Mouse (Mus musculus) lung, embryonic 14.5 days (tissue): ENCODE measurements around the gene Dnal4. TPM values are rescaled to one million over a fixed set of nuclear protein-coding genes. Genes with fewer than 3 reads are reported as not detected.
A peak's percentile ranks its signal among the peaks of the same experiment; 100 is the strongest.

Experiments used
- ATAC-seq: fragments of 200-750 bp; cut with Nextera tagmentation; 2 replicates; pipeline ENCODE4 v1.8.0; 2017; ENCODE audit warnings: mild to moderate bottlenecking, moderate TSS enrichment, moderate library complexity; ENCODE audit not compliant: insufficient read depth
- DNase-seq: peaks from one replicate; pipeline ENCODE4 v3.0.0-alpha.2; 2015
- H3K27ac ChIP-seq: fragments of 300-500 bp; sonication (generic); 2 replicates; pipeline ENCODE4 v1.5.1; 2014; ENCODE audit warnings: low read depth, mild to moderate bottlenecking, moderate library complexity
- H3K27me3 ChIP-seq: fragments of 300-500 bp; sonication (generic); 2 replicates; pipeline ENCODE4 v1.6.1; 2014; ENCODE audit warnings: low read length, control low read depth; ENCODE audit not compliant: insufficient read depth
- H3K36me3 ChIP-seq: fragments of 300-500 bp; sonication (generic); 2 replicates; pipeline ENCODE4 v1.6.1; 2014; ENCODE audit warnings: control low read depth; ENCODE audit not compliant: insufficient read depth
- H3K4me1 ChIP-seq: fragments of 300-500 bp; sonication (generic); 2 replicates; pipeline ENCODE4 v1.6.1; 2014; ENCODE audit warnings: antibody characterized with exemption, control low read depth; ENCODE audit not compliant: insufficient read depth
- H3K4me2 ChIP-seq: fragments of 300-500 bp; sonication (generic); 2 replicates; pipeline ENCODE4 v1.6.1; 2014; ENCODE audit warnings: mild to moderate bottlenecking
- H3K4me3 ChIP-seq: fragments of 300-500 bp; sonication (generic); 2 replicates; pipeline ENCODE4 v1.5.1; 2014; ENCODE audit warnings: low read depth, low read length
- H3K9ac ChIP-seq: fragments of 300-500 bp; sonication (generic); 2 replicates; pipeline ENCODE4 v1.6.1; 2014
- H3K9me3 ChIP-seq: fragments of 300-500 bp; sonication (generic); 2 replicates; pipeline ENCODE4 v1.6.1; 2016; ENCODE audit warnings: low read depth, low read length, control low read depth
- CTCF ChIP-seq: IDR thresholded peaks from 2 replicates; pipeline ENCODE4 v1.5.1; 2016; ENCODE audit warnings: antibody characterized with exemption, low read depth
- WGBS: fragments of 180-500 bp; shearing (Covaris S2); extraction: QIAGEN DNeasy Blood & Tissue Kit; methylation state at CpG from one replicate; pipeline ENCODE4 v1.1.7; 2014; 5-methylcytosine and 5-hydroxymethylcytosine counted together
- polyA plus RNA-seq: library from polyadenylated mRNA; unstranded; fragments of >200 nt; fragmentation: Nextera tagmentation; extraction: Ambion mirVana; gene quantifications from 2 replicates; pipeline ENCODE4 v1.2.1, GENCODE M21; 2014

Dnal4 gene
- polyA plus RNA-seq, 1 experiment from 2014 or later = 61.0 TPM

DNA sequence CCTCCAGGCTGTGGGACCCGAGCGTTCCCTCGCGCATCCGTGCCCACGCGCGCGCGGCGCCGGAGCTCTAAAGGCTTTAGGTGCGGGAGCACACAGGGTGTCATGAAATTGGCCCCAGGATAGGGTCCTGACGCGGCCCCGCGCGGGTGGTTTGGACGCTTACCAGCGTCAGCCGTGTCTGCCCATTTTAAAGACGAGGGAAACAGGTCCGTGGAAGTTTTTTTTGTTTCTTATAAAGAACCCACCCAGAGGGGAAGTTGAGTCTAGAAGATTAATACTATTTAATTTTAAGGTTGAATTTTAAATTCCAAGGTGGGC, 35.0 kb downstream of the Dnal4 start:
- TF ChIP-seq CTCF = no peak
- ATAC-seq (no peak), DNase-seq (no peak)
- peaks cover 21% of the 10 kb centered on the region for H3K36me3 ChIP-seq
- H3K27ac ChIP-seq = peak overlapping the region; percentile 64; the same call in 1 of the 2 replicates
- H3K9ac ChIP-seq = peak overlapping the region; percentile 90
- H3K27me3 ChIP-seq = no peaks in the 10 kb centered on the region
- peak overlapping the region; percentile 98 for H3K4me3 ChIP-seq
- peaks cover 11% of the 10 kb centered on the region for H3K4me1 ChIP-seq
- peak overlapping the region; percentile 75 for H3K4me2 ChIP-seq
- under 1% methylated on average over 23 of the region's 23 CpGs for whole genome bisulfite sequencing
- H3K9me3 ChIP-seq = no peaks in the 10 kb centered on the region

DNA sequence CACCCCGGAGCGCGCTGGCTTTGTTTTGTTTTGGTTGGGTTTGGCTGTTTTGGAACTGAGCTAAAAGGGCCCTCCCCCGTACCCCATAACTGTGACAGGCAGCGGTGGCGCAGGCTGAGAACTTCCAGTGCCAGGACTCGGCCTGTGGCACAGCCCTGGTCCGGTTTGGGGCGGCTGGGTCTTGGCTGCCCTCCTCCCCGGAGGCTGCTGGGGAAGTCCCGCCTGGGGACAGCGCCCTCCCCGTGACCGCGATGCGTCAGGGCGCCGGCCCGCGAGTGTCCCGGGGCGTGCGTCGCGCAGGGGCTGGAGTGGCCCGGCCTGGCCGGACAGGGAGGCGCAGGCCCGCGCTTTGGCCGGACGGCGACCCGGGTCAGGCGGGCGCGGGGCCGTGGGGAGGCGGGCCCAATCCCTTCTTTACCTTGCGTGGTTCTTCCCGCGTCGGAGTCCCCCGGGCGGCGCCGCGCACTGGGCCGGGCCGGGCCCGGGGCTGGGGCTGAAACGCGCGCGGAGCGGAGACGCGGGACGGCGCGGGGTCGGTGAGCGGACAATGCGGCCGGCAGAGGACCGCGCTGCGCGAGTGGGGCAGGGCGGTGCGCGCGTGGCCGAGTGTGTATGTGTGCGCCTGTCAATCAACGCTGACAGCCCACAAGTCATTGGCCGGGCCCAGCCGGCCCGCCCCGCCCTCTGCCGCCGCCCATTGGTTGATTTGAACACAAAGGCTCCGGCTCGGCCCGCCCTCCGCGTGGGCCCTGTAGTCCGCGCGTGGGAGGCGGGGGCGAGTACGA, 35.5 kb downstream of the Dnal4 start, which contains the start of gene Sun2:
Gene Sun2 (minus strand): TSS at position 616 of the 785 bp plus-strand sequence.
- no peak for TF ChIP-seq CTCF
- Histone ChIP-seq H3K9ac (peak within 1 kb of the TSS; percentile 90), H3K4me2 (peak within 1 kb of the TSS; percentile 75), H3K27me3 (no peaks in the 10 kb centered on the region), H3K4me1 (peaks cover 11% of the 10 kb centered on the region), H3K4me3 (peak within 1 kb of the TSS; percentile 98), H3K27ac (peak within 1 kb of the TSS; percentile 64), H3K36me3 (peaks cover 26% of the 10 kb centered on the region), H3K9me3 (no peaks in the 10 kb centered on the region)
- peak; percentile 92 for DNase-seq
- ATAC-seq = peak; percentile 93
- under 1% methylated on average over 93 of the region's 93 CpGs for WGBS

DNA sequence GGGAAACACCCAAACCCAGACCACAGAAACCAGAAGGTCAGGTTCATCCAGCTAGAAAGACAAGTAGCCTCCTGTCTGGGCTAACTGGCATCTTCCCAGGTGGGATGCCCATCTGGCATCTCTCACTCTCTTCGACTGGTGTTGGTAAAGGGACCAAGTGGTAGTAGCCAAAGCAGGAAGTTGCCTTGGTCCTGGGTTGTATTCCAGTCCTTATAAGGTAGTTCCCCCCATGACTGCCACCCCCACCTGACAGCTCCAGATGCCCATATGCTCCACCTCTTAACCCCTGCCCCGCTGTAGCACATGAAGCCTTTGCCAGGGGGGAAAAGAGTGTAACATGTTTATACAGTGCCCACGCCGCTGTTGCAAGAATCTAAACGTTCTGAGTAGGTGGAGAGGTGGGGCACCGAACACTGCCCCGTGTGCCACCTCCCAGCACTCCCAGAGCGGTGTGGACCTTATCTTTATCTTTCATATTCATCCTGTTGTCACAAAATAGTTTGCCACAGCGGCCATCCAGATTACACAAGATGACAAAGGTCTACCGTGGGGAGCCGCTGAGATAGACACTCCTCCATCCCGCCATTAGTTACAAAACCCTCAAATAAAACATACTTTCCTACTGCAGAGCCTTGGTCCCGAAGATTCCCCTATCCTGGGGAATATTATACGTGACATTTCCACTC, 36.3 kb downstream of the Dnal4 start:
- Histone ChIP-seq H3K9ac (peak overlapping the region; percentile 90), H3K36me3 (peaks cover 34% of the 10 kb centered on the region), H3K4me1 (peaks cover 11% of the 10 kb centered on the region), H3K4me2 (peak overlapping the region; percentile 75), H3K4me3 (peak overlapping the region; percentile 98), H3K27ac (peak overlapping the region; percentile 64), H3K27me3 (no peaks in the 10 kb centered on the region), H3K9me3 (no peaks in the 10 kb centered on the region)
- no peak for TF ChIP-seq CTCF
- WGBS = 10% methylated on average over 14 of the region's 14 CpGs
- DNase-seq = peak; percentile 23
- ATAC-seq = no peak

DNA sequence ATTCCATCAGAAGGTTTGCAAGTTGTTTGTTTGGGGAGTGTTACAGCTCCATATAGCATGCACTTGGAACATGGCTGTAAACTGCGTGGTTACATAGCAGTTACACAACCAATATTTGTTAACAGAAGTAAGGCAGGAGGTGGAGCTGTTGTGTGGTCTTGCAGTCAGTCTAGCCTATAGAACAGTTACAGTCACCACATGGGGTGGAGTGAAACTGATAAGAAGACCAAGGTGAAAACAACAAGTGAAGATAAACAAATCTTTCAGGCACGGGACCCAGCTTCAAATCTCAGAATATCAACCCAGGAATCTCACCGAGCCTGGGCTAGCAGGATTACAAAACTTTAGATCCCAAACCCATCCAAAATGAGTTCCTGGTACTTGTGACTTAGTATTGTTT, 36.9 kb downstream of the Dnal4 start:
- ATAC-seq (no peak), DNase-seq (no peak)
- Histone ChIP-seq H3K4me1 (peaks cover 11% of the 10 kb centered on the region), H3K4me3 (peak overlapping the region; percentile 98), H3K27ac (no peak overlapping the region), H3K36me3 (peaks cover 37% of the 10 kb centered on the region), H3K4me2 (peak overlapping the region; percentile 75), H3K27me3 (no peaks in the 10 kb centered on the region), H3K9me3 (no peaks in the 10 kb centered on the region), H3K9ac (peak overlapping the region; percentile 90; the same call in 1 of the 2 replicates)
- 53% methylated on average over 3 of the region's 3 CpGs for WGBS
- TF ChIP-seq CTCF = no peak

DNA sequence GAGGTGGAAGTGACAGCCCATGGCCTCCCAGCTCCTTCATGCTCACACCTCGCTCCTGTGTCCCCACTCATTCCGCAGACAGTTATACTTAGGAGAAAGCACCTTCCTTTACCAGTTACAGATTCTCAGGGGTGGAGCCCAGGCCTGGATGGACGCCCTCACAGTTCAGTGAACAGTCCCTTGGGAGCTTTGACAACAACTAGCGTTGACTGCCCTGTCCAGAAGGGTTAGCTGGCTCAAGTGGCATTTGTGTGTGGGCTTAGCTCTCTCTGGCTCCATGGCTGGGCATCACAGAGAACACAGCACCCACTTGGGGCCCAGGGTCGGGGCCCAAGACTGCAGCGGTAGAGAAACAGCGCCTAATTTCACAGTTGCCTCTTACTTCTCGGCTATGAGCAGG, 43.3 kb downstream of the Dnal4 start:
- Histone ChIP-seq H3K9ac (no peak overlapping the region), H3K27me3 (no peaks in the 10 kb centered on the region), H3K36me3 (peaks cover 82% of the 10 kb centered on the region), H3K27ac (no peak overlapping the region), H3K4me2 (no peak overlapping the region), H3K4me1 (no peaks in the 10 kb centered on the region), H3K9me3 (no peaks in the 10 kb centered on the region), H3K4me3 (no peak overlapping the region)
- no peak for TF ChIP-seq CTCF
- WGBS = 79% methylated on average over 8 of the region's 8 CpGs
- DNase-seq = no peak
- ATAC-seq = no peak

DNA sequence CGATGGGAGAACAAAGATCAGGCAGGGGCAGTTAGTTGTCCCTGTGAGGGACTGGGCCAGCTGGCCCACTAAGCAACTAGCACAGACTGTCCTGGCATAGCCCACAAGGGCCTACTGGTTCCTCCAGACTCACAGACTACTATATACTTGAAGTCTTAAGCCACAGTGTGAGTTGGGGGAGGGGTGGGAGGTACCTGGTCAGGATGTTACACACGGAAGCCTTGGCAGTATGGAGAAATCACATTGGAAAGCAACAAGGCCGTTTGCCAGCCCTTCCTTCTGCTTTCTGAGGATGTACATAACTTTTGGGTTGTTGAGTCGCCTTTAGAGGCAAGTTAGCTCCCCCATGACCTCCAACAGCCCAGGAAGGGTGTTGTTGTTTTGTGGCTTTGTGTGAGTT, 44.0 kb downstream of the Dnal4 start:
- Histone ChIP-seq H3K9me3 (no peaks in the 10 kb centered on the region), H3K4me1 (no peaks in the 10 kb centered on the region), H3K27ac (no peak overlapping the region), H3K4me2 (no peak overlapping the region), H3K9ac (no peak overlapping the region), H3K4me3 (no peak overlapping the region), H3K36me3 (peaks cover 82% of the 10 kb centered on the region), H3K27me3 (no peaks in the 10 kb centered on the region)
- no peak for TF ChIP-seq CTCF
- ATAC-seq (no peak), DNase-seq (no peak)
- 68% methylated on average over 4 of the region's 4 CpGs for WGBS

DNA sequence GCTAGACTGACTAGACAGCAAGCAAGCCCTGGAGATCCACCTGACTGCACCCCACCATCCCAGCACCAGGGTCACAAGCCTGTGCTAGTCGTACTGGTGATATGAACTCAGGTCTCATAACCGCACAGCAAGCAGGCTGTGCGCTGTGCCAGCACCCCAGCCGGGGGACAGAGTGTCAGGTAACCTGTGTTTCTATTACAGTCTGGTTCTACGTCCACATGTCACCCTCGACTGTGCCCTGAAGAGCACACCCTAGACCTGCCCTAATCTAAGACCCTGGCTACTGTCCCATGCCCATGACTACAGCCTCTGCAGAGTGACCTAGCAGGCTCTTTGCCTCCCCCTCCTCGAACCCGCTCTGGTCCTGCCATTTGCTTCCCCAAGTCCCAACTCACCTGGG, 44.5 kb downstream of the Dnal4 start:
- no peak overlapping the region for H3K27ac ChIP-seq
- H3K9ac ChIP-seq = no peak overlapping the region
- ATAC-seq (no peak), DNase-seq (no peak)
- H3K4me3 ChIP-seq = no peak overlapping the region
- TF ChIP-seq CTCF = no peak
- no peaks in the 10 kb centered on the region for H3K27me3 ChIP-seq
- WGBS = 98% methylated on average over 8 of the region's 8 CpGs
- no peaks in the 10 kb centered on the region for H3K4me1 ChIP-seq
- no peak overlapping the region for H3K4me2 ChIP-seq
- H3K9me3 ChIP-seq = no peaks in the 10 kb centered on the region
- peaks cover 82% of the 10 kb centered on the region for H3K36me3 ChIP-seq
